Mouse (Mus musculus) lung, postnatal 14 days (tissue): Measurements from ENCODE around the gene Mrvi1.

Experiments
- DNase-seq: peaks from one replicate; pipeline ENCODE4 v3.0.0; 2021

Gene Mrvi1

DNA sequence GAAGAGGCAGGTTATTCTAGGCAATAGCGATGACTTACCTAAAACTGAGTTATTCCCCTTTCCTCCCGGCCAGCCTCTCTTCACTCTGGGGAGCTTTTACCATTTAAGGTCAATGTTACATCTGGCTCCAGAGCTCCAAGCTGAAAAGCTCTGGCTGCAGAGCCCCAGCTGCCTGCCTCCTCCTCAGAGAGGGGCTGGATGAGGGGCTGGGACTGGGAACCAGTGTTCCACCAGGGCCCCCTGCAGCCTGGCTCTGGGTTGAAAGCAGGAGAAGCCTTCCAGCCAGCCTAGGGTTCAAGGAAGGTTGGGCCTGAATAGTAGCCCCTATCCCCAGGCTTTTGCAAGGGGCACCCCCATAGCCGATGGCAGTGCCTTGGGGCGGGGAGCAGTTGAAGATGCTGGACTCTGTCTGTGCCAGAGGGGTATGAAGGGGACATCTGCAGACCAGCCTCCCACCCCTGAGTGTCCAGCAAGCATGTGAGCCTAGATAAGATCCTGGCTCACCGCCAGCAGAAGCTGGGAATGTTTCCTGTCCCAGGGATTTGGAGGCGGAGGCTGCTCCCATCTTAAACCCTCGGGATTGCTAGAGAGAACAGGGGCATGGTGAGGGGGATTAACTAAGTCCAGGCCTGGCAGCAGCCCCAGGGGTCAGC is at the start of gene Mrvi1:
Gene Mrvi1 (minus strand): TSS at position 409 of the 653 bp plus-strand sequence.
- DNase-seq, result peak; percentile 79

DNA sequence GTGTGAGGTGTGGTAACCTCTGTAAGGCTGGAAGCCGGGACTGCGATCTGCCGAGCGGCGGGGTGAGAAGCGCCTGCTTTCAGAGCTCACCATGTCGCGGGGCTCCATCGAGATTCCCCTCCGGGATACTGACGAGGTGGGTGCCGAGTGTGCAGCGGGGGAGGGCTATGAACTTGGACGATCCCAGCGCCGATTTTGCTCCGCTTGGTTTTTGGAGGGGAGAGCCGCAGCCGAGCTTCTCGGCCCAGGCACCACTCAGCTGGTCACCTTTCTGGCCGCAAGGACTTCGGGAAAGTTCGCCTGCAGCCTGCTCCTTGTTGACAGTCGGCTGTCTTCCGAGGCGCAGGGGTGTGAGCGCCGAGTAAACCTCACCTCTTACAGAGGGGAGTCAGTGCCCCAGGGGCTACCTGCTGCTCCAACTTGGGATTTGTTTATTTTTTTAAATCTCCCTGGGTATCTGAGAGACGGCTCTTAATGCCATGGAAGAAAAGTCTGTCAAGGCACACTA is 46.8 kb upstream of the Mrvi1 start:
- peak; percentile 34 for DNase-seq

DNA sequence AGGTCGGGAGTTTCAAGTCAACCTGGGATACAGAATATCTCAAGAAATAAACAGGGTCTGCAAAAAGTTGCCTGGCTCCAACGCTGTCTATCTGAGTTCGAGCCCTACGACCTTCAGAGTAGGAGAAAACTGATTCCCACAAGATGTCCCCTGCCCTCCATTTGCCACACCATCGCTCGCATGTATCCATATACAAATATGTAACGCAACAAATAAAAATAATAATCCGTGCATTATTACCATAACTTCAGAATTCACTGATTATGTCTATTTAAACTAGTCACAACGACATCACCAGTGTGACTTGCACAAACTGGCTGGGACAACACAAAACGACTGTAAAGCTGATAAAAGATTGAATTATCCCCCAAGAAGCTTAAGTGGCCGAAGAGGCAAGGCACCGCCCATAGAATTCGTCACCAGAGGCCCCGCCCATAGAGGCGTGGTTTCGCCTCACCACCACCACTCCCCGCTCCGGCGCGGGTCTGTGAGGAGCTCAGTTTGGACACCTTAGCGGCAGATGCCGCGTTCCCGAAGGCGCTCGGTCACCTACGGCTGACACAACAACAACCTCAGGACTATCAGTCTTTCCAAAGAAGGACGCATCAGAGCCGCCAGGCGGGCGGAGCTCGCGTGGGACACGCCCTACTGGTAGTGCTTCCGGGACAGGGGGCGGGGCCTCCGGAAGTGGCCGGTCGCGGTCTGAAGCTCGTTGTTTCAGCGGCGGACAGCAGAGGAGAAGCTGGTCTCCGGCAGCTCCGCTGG is 46.2 kb upstream of the Mrvi1 start, which contains the start of gene Ctr9:
Gene Ctr9 (plus strand): TSS at position 671 of the 765 bp plus-strand sequence.
- DNase-seq, result peak; percentile 93

- no peak for DNase-seq
Measured at GRCm38 (mm10) chr7:111024912-111025311, 42.7 kb upstream of the Mrvi1 start.

GRCm38 (mm10) chr7:111024068-111024594 is 41.9 kb upstream of the Mrvi1 start:
- peak; percentile 23 for DNase-seq

DNA sequence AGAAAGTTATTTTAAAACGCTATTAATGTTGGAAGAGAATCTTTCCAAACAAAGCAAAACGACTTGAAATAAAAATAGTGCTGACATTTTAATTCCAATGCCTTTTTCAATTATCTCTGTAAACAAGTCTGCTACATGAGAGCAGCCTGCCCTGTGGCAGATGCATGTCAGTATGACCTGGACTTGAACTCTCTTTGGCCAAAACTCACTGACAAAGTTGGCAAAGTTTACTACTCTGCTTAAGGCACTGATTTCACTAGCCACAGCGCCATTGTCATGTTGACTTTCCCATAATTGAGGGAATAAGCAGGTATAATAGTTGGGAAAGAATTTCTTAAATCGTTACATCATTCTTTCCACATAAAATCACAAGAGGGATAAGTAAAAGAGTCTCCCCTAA is 38.6 kb upstream of the Mrvi1 start:
- no peak for DNase-seq

GRCm38 (mm10) chr7:111016921-111017320 is 34.7 kb upstream of the Mrvi1 start:
- no peak for DNase-seq

DNA sequence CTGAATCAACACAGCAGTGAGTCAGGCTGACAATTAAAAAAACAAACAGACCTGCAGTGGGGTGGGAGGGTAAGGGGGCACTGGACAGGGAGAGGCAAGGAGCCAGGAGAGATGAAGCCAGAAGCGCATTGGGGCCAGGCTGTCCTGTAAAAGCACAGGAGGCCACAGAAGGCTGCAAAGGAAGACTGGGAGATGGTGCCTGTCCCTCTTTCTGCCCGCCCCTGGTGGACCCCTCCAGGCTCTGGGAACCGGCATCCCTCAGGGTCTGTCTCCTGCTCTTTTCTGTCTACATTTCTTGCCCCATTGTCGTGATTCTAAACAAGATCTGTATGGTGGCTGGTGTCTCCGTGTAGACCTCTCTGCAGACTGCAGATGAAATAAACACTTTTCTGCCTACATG is 33.5 kb upstream of the Mrvi1 start:
- no peak for DNase-seq

- DNase-seq, result peak; percentile 96
Measured at GRCm38 (mm10) chr7:111014893-111015292, 32.6 kb upstream of the Mrvi1 start.

- DNase-seq, result no peak
Measured at GRCm38 (mm10) chr7:111014039-111014605, 31.9 kb upstream of the Mrvi1 start.

DNA sequence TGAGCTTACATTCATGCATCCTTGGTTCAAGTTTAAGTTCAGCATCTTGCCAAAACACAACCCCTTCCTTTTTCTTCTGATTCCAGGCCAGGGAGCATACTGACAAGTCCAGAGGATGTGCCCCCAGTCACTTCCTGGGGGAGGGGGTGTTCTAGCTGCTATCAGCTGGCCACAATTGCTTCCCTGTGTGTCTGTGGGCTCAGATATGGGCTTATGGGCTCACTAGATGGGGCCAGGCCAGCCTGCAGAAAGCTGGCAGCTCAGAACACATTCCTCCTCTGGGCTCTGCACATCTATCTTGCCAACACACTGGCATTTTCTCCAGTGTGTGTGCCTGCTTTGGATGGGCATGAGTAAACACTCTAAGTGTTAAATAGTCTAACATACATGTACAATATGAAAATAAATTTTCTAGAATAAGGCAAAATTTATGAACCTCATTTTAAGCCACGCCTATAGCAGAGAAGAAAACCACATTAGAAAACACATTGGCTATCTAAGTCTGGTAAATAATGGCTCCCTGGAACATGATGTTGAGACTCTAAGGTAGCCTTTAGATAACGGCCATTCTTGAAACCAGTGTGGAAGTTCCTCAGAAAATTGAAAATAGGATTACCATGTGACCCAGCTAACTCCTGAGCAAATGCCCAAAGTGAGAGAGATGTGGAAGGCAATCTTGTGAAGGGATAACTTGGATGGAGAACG is 22.0 kb upstream of the Mrvi1 start:
- DNase-seq, result no peak

DNA sequence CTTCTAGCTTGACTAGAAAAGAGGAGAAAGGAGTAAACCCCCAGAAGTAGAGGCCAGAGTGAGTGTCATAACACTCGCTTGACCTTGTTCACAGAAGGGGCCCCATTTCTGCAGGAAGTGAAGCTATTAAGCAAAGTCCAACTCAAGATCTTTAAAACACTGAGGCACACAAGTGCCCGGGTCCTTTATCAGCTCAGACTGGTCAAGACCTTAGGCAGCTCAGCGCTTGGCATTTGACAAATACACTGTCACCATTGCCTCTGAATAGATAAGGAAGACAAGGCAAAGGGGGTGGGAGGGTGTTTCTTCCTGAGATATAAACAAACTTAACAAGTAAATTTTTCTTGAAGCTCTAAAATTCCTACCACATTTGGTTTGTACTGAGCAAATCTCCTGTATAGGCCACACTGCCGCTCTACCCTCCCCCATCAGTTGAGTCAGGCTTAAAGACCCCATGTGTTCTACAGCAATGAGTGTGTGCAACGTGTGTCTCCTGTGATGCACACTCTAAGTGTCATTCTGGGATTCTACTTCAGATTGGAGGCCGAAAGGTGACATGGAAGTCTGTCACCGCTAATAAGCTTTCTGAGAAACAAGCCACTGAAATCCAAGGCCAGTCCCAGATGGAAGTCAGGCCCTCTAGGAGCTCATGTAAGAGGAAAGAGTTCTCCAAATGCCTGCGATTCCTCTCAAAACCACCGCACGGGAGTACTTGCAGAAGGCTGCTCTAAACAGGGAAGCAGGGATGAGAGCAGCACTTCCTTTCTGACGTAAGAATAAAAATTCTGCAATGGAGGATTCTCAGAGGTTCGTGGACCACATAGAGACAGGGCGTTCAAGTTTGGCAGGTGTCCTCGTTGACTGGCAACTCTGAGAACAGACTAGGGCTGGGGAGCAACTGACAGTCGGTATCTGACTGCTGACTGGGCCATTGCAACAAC is 16.9 kb upstream of the Mrvi1 start:
- no peak for DNase-seq

DNA sequence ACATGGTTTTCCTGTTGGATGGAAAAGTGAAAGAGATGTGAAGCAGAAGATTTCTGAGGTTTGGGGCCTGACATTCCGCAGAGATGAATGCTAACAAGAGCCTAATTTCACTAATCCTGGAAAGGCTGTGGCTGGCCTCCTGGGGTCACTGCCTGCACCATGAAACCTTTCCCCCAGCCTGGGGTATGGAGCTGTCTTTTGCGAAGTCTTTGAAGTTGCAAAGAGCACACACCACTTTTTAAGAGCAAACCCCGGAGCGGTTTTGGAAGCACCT is 8.9 kb upstream of the Mrvi1 start:
- DNase-seq, result no peak

DNA sequence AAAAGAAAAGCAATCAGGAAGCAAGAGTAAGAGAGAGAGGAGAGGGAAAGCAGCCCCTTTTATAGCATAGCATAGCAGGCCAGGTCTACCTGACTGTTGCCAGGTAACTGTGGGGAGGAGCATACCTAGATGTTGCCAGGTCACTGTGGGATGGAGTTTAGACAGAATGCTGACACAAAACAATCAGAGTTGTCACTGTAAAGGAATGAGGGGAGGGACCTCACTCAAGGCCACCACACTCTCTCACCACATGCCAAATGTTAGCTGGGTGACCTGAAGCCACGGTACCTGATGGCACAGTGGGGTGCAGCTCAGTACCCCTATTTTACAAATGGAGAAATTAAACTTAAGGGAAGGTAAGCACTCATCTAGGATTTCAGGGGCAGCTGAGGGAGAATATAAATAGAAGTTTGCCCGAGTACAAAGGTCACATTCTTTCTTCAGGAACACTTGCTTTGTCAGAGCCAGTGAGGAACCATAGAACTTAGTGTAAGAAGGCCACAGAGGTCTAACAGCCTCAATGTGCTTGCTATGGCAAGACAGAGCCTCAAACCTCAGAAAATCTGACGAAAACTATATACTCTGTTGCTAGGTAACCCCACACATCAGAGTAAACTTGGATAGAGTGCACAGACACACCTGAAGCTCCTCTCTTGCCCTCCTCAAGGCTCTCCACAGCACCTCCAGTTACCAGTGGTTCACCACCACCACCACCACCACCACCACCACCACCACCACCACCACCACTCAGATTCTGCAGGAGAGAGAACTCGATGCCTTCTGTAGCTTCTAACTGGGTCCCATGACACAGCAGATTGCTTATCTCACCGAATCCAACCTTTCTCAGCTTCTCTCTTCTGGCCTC is 8.3 kb upstream of the Mrvi1 start:
- no peak for DNase-seq

DNA sequence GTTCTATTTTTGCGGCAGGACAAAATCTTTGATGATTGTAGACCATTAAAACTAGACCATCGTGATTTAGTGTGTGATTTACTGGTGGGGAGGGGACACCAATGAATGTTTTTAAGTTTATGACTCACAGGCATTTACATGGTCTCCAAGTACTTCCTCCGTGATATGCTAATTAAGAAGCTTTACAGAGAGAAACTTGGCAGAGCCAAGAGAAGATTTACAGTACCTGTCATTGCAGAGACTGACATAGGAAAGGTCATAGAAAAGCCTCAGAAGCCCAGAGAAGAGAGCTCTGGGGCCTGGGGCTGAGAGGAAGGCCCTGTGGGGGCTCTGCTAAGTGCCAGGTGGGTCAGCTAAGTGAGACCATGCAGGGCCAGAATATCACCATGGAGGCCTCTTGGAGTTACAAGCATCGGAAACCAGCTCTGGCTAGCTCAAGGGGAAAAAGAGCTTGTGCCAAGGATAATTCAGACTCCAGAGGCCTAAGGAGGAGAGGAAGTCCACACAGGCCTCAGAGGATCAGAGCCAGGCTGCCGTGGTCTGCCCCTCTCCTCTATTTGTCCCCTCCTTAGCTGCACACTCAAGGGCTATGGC is 7.1 kb upstream of the Mrvi1 start:
- DNase-seq, result no peak

- DNase-seq, result no peak
Measured at GRCm38 (mm10) chr7:110988081-110988480, 5.8 kb upstream of the Mrvi1 start.

- peak; percentile 38 for DNase-seq
Measured at GRCm38 (mm10) chr7:110985581-110986265, 3.5 kb upstream of the Mrvi1 start.

DNA sequence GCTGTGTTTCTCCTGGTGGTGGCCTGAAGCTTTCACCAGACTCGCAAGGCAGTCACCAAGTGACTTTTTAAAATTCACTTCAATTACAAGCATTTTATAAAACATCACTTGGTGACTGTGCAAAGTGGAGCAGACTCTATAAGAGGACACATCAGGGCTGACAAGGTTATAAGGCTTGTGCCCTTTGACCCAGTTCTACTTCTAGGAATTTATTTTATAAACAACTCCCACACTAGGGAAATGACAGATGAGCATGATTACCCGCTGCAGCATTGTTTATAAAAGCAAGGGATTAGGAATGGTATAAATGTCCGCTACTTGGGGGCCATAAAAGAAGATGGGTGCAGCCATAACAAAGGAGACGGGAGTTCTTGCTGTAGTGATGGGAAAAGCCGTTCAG is 1.4 kb upstream of the Mrvi1 start:
- peak; percentile 19 for DNase-seq

- DNase-seq, result peak; percentile 69
Measured at GRCm38 (mm10) chr7:110982764-110983163, 503 bp upstream of the Mrvi1 start.

GRCm38 (mm10) chr7:110981036-110981435 is 1.2 kb downstream of the Mrvi1 start:
- peak; percentile 49 for DNase-seq
